Mouse (Mus musculus) neutrophil, adult 5-6 weeks (primary cell): ENCODE data around the gene Ccnb1. TPM values are rescaled to one million over a fixed set of nuclear protein-coding genes. Genes with fewer than 3 reads are reported as not detected.

Experiments
- total RNA-seq: library from RNA; stranded (forward); fragments of 200-1000 nt; gene quantifications from 2 replicates; pipeline ENCODE4 v1.2.3, GENCODE M21; 2017

Ccnb1 gene
- total RNA-seq, 1 experiment from 2014 or later = 2.8 TPM

Other genes with a start within 250 kb of the Ccnb1 start
- 0.47 TPM in 1 of 2 replicates, not detected in the other for gene Ocln, start 233.9 kb downstream of the Ccnb1 start, total RNA-seq
- gene Marveld2, start 169.6 kb downstream of the Ccnb1 start, total RNA-seq = 9.8 TPM in 2 replicates
- 70.1 and 94.7 TPM in 2 replicates for gene Ak6, start 135.6 kb downstream of the Ccnb1 start, total RNA-seq
- gene Rad17, start 135.5 kb downstream of the Ccnb1 start, total RNA-seq = 42.8 and 48.0 TPM in 2 replicates
- gene Taf9, start 135.0 kb downstream of the Ccnb1 start, total RNA-seq = 3.5 and 8.5 TPM in 2 replicates
- 30.0 and 30.5 TPM in 2 replicates for gene Ccdc125, start 116.9 kb downstream of the Ccnb1 start, total RNA-seq
- gene Cdk7, start 55.6 kb downstream of the Ccnb1 start, total RNA-seq = 31.4 and 31.7 TPM in 2 replicates
- gene Mrps36, start 41.9 kb downstream of the Ccnb1 start, total RNA-seq = 26.7 and 33.4 TPM in 2 replicates
- 1.4 and 2.8 TPM in 2 replicates for gene Cenph, start 10.7 kb downstream of the Ccnb1 start, total RNA-seq
- gene Slc30a5, start 46.9 kb upstream of the Ccnb1 start, total RNA-seq = 96.0 and 107 TPM in 2 replicates